Mouse (Mus musculus) heart, embryonic 14.5 days (tissue): ENCODE data around the gene Farp2. TPM values are rescaled to one million over a fixed set of nuclear protein-coding genes. Genes with fewer than 3 reads are reported as not detected.

Experiments
- ATAC-seq: fragments of 200-750 bp; cut with Nextera tagmentation; 2 replicates; pipeline ENCODE4 v1.8.0; 2017; ENCODE audit warnings: low read depth, moderate TSS enrichment; ENCODE audit not compliant: insufficient number of reproducible peaks, insufficient read depth, low FRiP score
- H3K27ac ChIP-seq, 2 experiments: fragments of 200-500 bp in 1 of 2; fragments of 300-500 bp in 1 of 2; sonication (generic) in 1 of 2; replicated peaks in 1 of 2; 2 replicates each; pipeline ENCODE4 v1.5.1; 2012 to 2014; ENCODE audit warnings: low read depth in 2 of 2, low read length in 2 of 2, control low read depth in 1 of 2, mild to moderate bottlenecking in 1 of 2, mixed read lengths in 1 of 2; ENCODE audit not compliant: control insufficient read depth in 1 of 2, insufficient read depth in 1 of 2
- H3K27me3 ChIP-seq: fragments of 300-500 bp; sonication (generic); 2 replicates; pipeline ENCODE4 v1.6.1; 2014; ENCODE audit warnings: mild to moderate bottlenecking, low read length, control low read depth; ENCODE audit not compliant: control insufficient read depth, insufficient read depth
- H3K36me3 ChIP-seq: fragments of 300-500 bp; sonication (generic); 2 replicates; pipeline ENCODE4 v1.6.1; 2014; ENCODE audit warnings: mild to moderate bottlenecking, control low read depth, low read length, mixed read lengths; ENCODE audit not compliant: control insufficient read depth, insufficient read depth
- H3K4me1 ChIP-seq, 2 experiments: fragments of 200-500 bp in 1 of 2; fragments of 300-500 bp in 1 of 2; sonication (generic) in 1 of 2; 2 replicates each; pipeline ENCODE4 v1.6.1; 2012 to 2014; ENCODE audit warnings: low read length in 2 of 2, control low read depth in 1 of 2, mixed read lengths in 1 of 2; ENCODE audit not compliant: control insufficient read depth in 2 of 2, insufficient read depth in 2 of 2
- H3K4me2 ChIP-seq: fragments of 300-500 bp; sonication (generic); 2 replicates; pipeline ENCODE4 v1.6.1; 2014; ENCODE audit warnings: mild to moderate bottlenecking, low read length
- H3K4me3 ChIP-seq, 2 experiments: fragments of 200-500 bp in 1 of 2; fragments of 300-500 bp in 1 of 2; sonication (generic) in 1 of 2; 2 replicates each; pipeline ENCODE4 v1.5.1; 2012 to 2014; ENCODE audit warnings: low read length in 2 of 2, mild to moderate bottlenecking in 2 of 2, control low read depth in 1 of 2, low read depth in 1 of 2, moderate library complexity in 1 of 2; ENCODE audit not compliant: control insufficient read depth in 1 of 2, insufficient read depth in 1 of 2
- H3K9ac ChIP-seq: fragments of 300-500 bp; sonication (generic); 2 replicates; pipeline ENCODE4 v1.6.1; 2014; ENCODE audit warnings: mild to moderate bottlenecking, low read length
- H3K9me3 ChIP-seq: fragments of 300-500 bp; sonication (generic); 2 replicates; pipeline ENCODE4 v1.6.1; 2016; ENCODE audit warnings: low read length, control low read depth; ENCODE audit not compliant: control insufficient read depth
- WGBS: fragments of 180-500 bp; shearing (Covaris S2); extraction: QIAGEN DNeasy Blood & Tissue Kit; methylation state at CpG from one replicate; pipeline ENCODE4 v1.1.7; 2014; 5-methylcytosine and 5-hydroxymethylcytosine counted together
- polyA plus RNA-seq: library from polyadenylated mRNA; unstranded; fragments of >200 nt; fragmentation: Nextera tagmentation; extraction: Ambion mirVana; gene quantifications from 2 replicates; pipeline ENCODE4 v1.2.1, GENCODE M21; 2014

The Farp2 gene
- polyA plus RNA-seq, 1 experiment from 2014 or later: 4.2 TPM

- H3K27ac ChIP-seq: no peak overlapping the region
- no peaks in the 10 kb centered on the region for H3K27me3 ChIP-seq
- H3K9ac ChIP-seq: no peak overlapping the region
- no peak for ATAC-seq
- H3K4me3 ChIP-seq: no peak overlapping the region
- no peaks in the 10 kb centered on the region for H3K4me1 ChIP-seq
- no peak overlapping the region for H3K4me2 ChIP-seq
- H3K9me3 ChIP-seq: peaks cover 9% of the 10 kb centered on the region; the same call in 1 of the 2 replicates
- 0 out of 2 replicates have a peak, but pooled peaks cover 4% of the 10 kb centered on the region for H3K36me3 ChIP-seq
These were observed 82.1 kb downstream of the Farp2 start for GRCm38 (mm10) chr1:93593960-93594359.

GRCm38 (mm10) chr1:93595916-93596315, 84.0 kb downstream of the Farp2 start:
- Histone ChIP-seq H3K9ac (no peak overlapping the region), H3K4me2 (no peak overlapping the region), H3K4me1 (no peaks in the 10 kb centered on the region), H3K9me3 (peaks cover 9% of the 10 kb centered on the region; the same call in 1 of the 2 replicates), H3K27ac (no peak overlapping the region), H3K36me3 (0 out of 2 replicates have a peak, but pooled peaks cover 4% of the 10 kb centered on the region), H3K4me3 (no peak overlapping the region), H3K27me3 (no peaks in the 10 kb centered on the region)
- WGBS: 72% methylated on average over 6 of the region's 6 CpGs
- ATAC-seq: no peak

GRCm38 (mm10) chr1:93602911-93603310, 91.0 kb downstream of the Farp2 start:
- Histone ChIP-seq H3K9ac (no peak overlapping the region), H3K9me3 (no peaks in the 10 kb centered on the region), H3K4me1 (no peaks in the 10 kb centered on the region), H3K27ac (no peak overlapping the region), H3K4me2 (no peak overlapping the region), H3K36me3 (no peaks in the 10 kb centered on the region), H3K4me3 (no peak overlapping the region), H3K27me3 (no peaks in the 10 kb centered on the region)
- WGBS: 73% methylated on average over 4 of the region's 4 CpGs
- no peak for ATAC-seq

- Histone ChIP-seq H3K27me3 (no peaks in the 10 kb centered on the region), H3K9me3 (no peaks in the 10 kb centered on the region), H3K27ac (no peak overlapping the region), H3K36me3 (no peaks in the 10 kb centered on the region), H3K4me1 (no peaks in the 10 kb centered on the region), H3K4me2 (no peak overlapping the region), H3K9ac (no peak overlapping the region), H3K4me3 (no peak overlapping the region)
- 93% methylated on average over 12 of the region's 12 CpGs for WGBS
- ATAC-seq: no peak
These were observed 92.0 kb downstream of the Farp2 start for GRCm38 (mm10) chr1:93603921-93604320.

- Histone ChIP-seq H3K4me2 (no peak overlapping the region), H3K27ac (no peak overlapping the region), H3K4me1 (no peaks in the 10 kb centered on the region), H3K4me3 (no peak overlapping the region), H3K36me3 (no peaks in the 10 kb centered on the region), H3K9ac (no peak overlapping the region), H3K27me3 (no peaks in the 10 kb centered on the region), H3K9me3 (no peaks in the 10 kb centered on the region)
- WGBS: 80% methylated on average over 14 of the region's 14 CpGs
- no peak for ATAC-seq
These were observed 95.5 kb downstream of the Farp2 start for GRCm38 (mm10) chr1:93607090-93608083.

GRCm38 (mm10) chr1:93608696-93609245, 96.9 kb downstream of the Farp2 start:
- WGBS: 62% methylated on average over 4 of the region's 4 CpGs
- no peak overlapping the region for H3K4me3 ChIP-seq
- no peak overlapping the region for H3K9ac ChIP-seq
- H3K9me3 ChIP-seq: no peaks in the 10 kb centered on the region
- no peak overlapping the region for H3K27ac ChIP-seq
- H3K36me3 ChIP-seq: no peaks in the 10 kb centered on the region
- no peaks in the 10 kb centered on the region for H3K4me1 ChIP-seq
- ATAC-seq: no peak
- no peaks in the 10 kb centered on the region for H3K27me3 ChIP-seq
- no peak overlapping the region for H3K4me2 ChIP-seq

- no peaks in the 10 kb centered on the region for H3K9me3 ChIP-seq
- no peak for ATAC-seq
- H3K27ac ChIP-seq: no peak overlapping the region
- no peak overlapping the region for H3K4me3 ChIP-seq
- no peaks in the 10 kb centered on the region for H3K27me3 ChIP-seq
- no peaks in the 10 kb centered on the region for H3K4me1 ChIP-seq
- H3K4me2 ChIP-seq: no peak overlapping the region
- whole genome bisulfite sequencing: 86% methylated on average over 8 of the region's 8 CpGs
- H3K9ac ChIP-seq: no peak overlapping the region
- no peaks in the 10 kb centered on the region for H3K36me3 ChIP-seq
These were observed 97.9 kb downstream of the Farp2 start for GRCm38 (mm10) chr1:93609762-93610161.
